Mouse (Mus musculus): ENCODE measurements around the gene Olfr983. TPM values are rescaled to one million over a fixed set of nuclear protein-coding genes. Genes with fewer than 3 reads are reported as not detected.

Gene Olfr983
- polyA plus RNA-seq, 1 experiment from 2014 or later = not detected

- no peak for ATAC-seq (replicated peaks; ENCODE audit: extremely low read depth, insufficient read depth, low FRiP score)
- Histone ChIP-seq H3K4me2 (ENCODE audit: low read depth, low read length) (no peak overlapping the region), H3K9me3 (replicated peaks; ENCODE audit: control insufficient read depth, low read length) (no peaks in the 10 kb centered on the region), H3K4me1 (ENCODE audit: control insufficient read depth, insufficient read depth, low read length) (no peaks in the 10 kb centered on the region), H3K9ac (ENCODE audit: low read length) (no peak overlapping the region), H3K27ac (ENCODE audit: low read length) (no peak overlapping the region), H3K4me3 (ENCODE audit: low read length) (no peak overlapping the region), H3K27me3 (ENCODE audit: control insufficient read depth, insufficient read depth, low read length) (no peaks in the 10 kb centered on the region), H3K36me3 (ENCODE audit: control insufficient read depth, insufficient read depth) (no peaks in the 10 kb centered on the region)
- WGBS = 46% methylated on average over 3 of the region's 3 CpGs
These were observed 1.4 kb upstream of the Olfr983 start for GRCm38 (mm10) chr9:40094769-40095168.

DNA sequence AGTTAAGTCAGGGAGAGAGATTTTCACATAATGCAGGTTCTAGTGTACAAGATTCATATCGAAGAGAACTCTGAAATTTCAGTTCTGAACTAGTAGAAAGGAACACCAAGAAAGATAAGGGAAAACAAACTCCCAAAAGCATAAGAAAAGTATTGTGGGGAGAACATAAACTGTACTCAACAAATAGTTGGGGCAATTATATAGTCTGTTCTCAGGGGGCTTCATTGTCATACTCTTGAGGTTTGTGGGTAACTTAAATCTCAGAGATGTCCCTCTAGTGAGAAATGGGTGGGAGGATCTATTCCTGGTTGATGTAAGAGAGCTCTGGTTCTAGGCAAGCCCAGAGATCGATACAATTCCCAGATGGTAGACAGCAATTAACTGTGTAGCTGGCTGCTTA lies 19.9 kb downstream of the Olfr983 start, which contains the start of gene Olfr982:
TSS of gene Olfr982 (plus strand) at position 301 of the 400 bp plus-strand sequence.
- WGBS = 68% methylated on average over 2 of the region's 2 CpGs
- Histone ChIP-seq H3K4me2 (ENCODE audit: low read depth, low read length) (no peak within 1 kb of the TSS), H3K4me3 (ENCODE audit: low read length) (no peak within 1 kb of the TSS), H3K9ac (ENCODE audit: low read length) (no peak within 1 kb of the TSS), H3K4me1 (ENCODE audit: control insufficient read depth, insufficient read depth, low read length) (no peaks in the 10 kb centered on the region), H3K9me3 (replicated peaks; ENCODE audit: control insufficient read depth, low read length) (no peaks in the 10 kb centered on the region), H3K36me3 (ENCODE audit: control insufficient read depth, insufficient read depth) (no peaks in the 10 kb centered on the region), H3K27ac (ENCODE audit: low read length) (no peak within 1 kb of the TSS), H3K27me3 (ENCODE audit: control insufficient read depth, insufficient read depth, low read length) (no peaks in the 10 kb centered on the region)
- no peak for ATAC-seq (replicated peaks; ENCODE audit: extremely low read depth, insufficient read depth, low FRiP score)

- no peak overlapping the region for H3K9ac ChIP-seq (ENCODE audit: low read length)
- H3K27ac ChIP-seq (ENCODE audit: low read length) = no peak overlapping the region
- H3K4me1 ChIP-seq (ENCODE audit: control insufficient read depth, insufficient read depth, low read length) = no peaks in the 10 kb centered on the region
- H3K4me2 ChIP-seq (ENCODE audit: low read depth, low read length) = no peak overlapping the region
- H3K36me3 ChIP-seq (ENCODE audit: control insufficient read depth, insufficient read depth) = no peaks in the 10 kb centered on the region
- no peaks in the 10 kb centered on the region for H3K9me3 ChIP-seq (replicated peaks; ENCODE audit: control insufficient read depth, low read length)
- ATAC-seq (replicated peaks; ENCODE audit: extremely low read depth, insufficient read depth, low FRiP score) = no peak
- 87% methylated on average over 19 of the region's 19 CpGs for WGBS
- H3K27me3 ChIP-seq (ENCODE audit: control insufficient read depth, insufficient read depth, low read length) = no peaks in the 10 kb centered on the region
- H3K4me3 ChIP-seq (ENCODE audit: low read length) = no peak overlapping the region
These were observed 43.3 kb downstream of the Olfr983 start for GRCm38 (mm10) chr9:40050138-40050537.

Other genes starting within 250 kb of the Olfr983 start
- not detected in 2 replicates for gene Olfr972, start 227.2 kb downstream of the Olfr983 start, polyA plus RNA-seq (2015; fragmentation: Nextera tagmentation; extraction: Ambion mirVana)
- gene Olfr229, start 186.3 kb downstream of the Olfr983 start, polyA plus RNA-seq (2015; fragmentation: Nextera tagmentation; extraction: Ambion mirVana) = not detected in 2 replicates
- gene Olfr974, start 156.1 kb downstream of the Olfr983 start, polyA plus RNA-seq (2015; fragmentation: Nextera tagmentation; extraction: Ambion mirVana) = not detected in 2 replicates
- gene Olfr975, start 141.5 kb downstream of the Olfr983 start, polyA plus RNA-seq (2015; fragmentation: Nextera tagmentation; extraction: Ambion mirVana) = not detected in 2 replicates
- not detected in 2 replicates for gene Olfr976, start 132.5 kb downstream of the Olfr983 start, polyA plus RNA-seq (2015; fragmentation: Nextera tagmentation; extraction: Ambion mirVana)
- gene Olfr978, start 101.5 kb downstream of the Olfr983 start, polyA plus RNA-seq (2015; fragmentation: Nextera tagmentation; extraction: Ambion mirVana) = not detected in 2 replicates
- gene Olfr979, start 90.1 kb downstream of the Olfr983 start, polyA plus RNA-seq (2015; fragmentation: Nextera tagmentation; extraction: Ambion mirVana) = not detected in 2 replicates
- not detected in 2 replicates for gene Olfr980, start 84.0 kb downstream of the Olfr983 start, polyA plus RNA-seq (2015; fragmentation: Nextera tagmentation; extraction: Ambion mirVana)
- gene Olfr981, start 72.1 kb downstream of the Olfr983 start, polyA plus RNA-seq (2015; fragmentation: Nextera tagmentation; extraction: Ambion mirVana) = not detected in 2 replicates
- gene Olfr982, start 19.8 kb downstream of the Olfr983 start, polyA plus RNA-seq (2015; fragmentation: Nextera tagmentation; extraction: Ambion mirVana) = not detected in 2 replicates
- gene Olfr984, start 20.6 kb upstream of the Olfr983 start, polyA plus RNA-seq (2015; fragmentation: Nextera tagmentation; extraction: Ambion mirVana) = not detected in 2 replicates
- not detected in 2 replicates for gene Olfr985, start 36.6 kb upstream of the Olfr983 start, polyA plus RNA-seq (2015; fragmentation: Nextera tagmentation; extraction: Ambion mirVana)
- gene Tmem225, start 54.5 kb upstream of the Olfr983 start, polyA plus RNA-seq (2015; fragmentation: Nextera tagmentation; extraction: Ambion mirVana) = not detected in 2 replicates
- not detected in 2 replicates for gene Olfr986, start 87.3 kb upstream of the Olfr983 start, polyA plus RNA-seq (2015; fragmentation: Nextera tagmentation; extraction: Ambion mirVana)
- gene Zfp202, start 98.7 kb upstream of the Olfr983 start, polyA plus RNA-seq (2015; fragmentation: Nextera tagmentation; extraction: Ambion mirVana) = 3.2 and 3.4 TPM in 2 replicates
- 1.7 and 1.9 TPM in 2 replicates for gene Scn3b, start 175.6 kb upstream of the Olfr983 start, polyA plus RNA-seq (2015; fragmentation: Nextera tagmentation; extraction: Ambion mirVana)